Mouse (Mus musculus): ENCODE results near the gene Pla2g7. TPM values are rescaled to one million over a fixed set of nuclear protein-coding genes. Genes with fewer than 3 reads are reported as not detected.

The Pla2g7 gene
- total RNA-seq, 4 experiments from 2014 or later: 83.8 to 107 (median 92.0) TPM

- no peak for DNase-seq (ENCODE audit: low spot score in 2 of 2)
These were observed 12.6 kb downstream of the Pla2g7 start for GRCm38 (mm10) chr17:43580456-43580855.

GRCm38 (mm10) chr17:43581012-43581467, 13.1 kb downstream of the Pla2g7 start:
- DNase-seq (ENCODE audit: low spot score in 2 of 2): no peak

- DNase-seq (ENCODE audit: low spot score in 2 of 2): no peak
These were observed 16.9 kb downstream of the Pla2g7 start for GRCm38 (mm10) chr17:43584771-43585170.

GRCm38 (mm10) chr17:43587278-43587677, 19.4 kb downstream of the Pla2g7 start:
- DNase-seq (ENCODE audit: low spot score in 2 of 2): no peak

- DNase-seq (ENCODE audit: low spot score in 2 of 2): no peak
These were observed 21.9 kb downstream of the Pla2g7 start for GRCm38 (mm10) chr17:43589750-43590149.

- DNase-seq (ENCODE audit: low spot score in 2 of 2): no peak
These were observed 22.6 kb downstream of the Pla2g7 start for GRCm38 (mm10) chr17:43590531-43590930.

- peak in 1 of 2 experiments; percentile 62 for DNase-seq (ENCODE audit: low spot score in 2 of 2)
These were observed 24.7 kb downstream of the Pla2g7 start for GRCm38 (mm10) chr17:43592296-43593291.

- DNase-seq (ENCODE audit: low spot score in 2 of 2): no peak
These were observed 29.8 kb downstream of the Pla2g7 start for GRCm38 (mm10) chr17:43597742-43598141.

- DNase-seq (ENCODE audit: low spot score in 2 of 2): no peak
These were observed 30.8 kb downstream of the Pla2g7 start for GRCm38 (mm10) chr17:43598706-43599105.

- DNase-seq (ENCODE audit: low spot score in 2 of 2): peak in 1 of 2 experiments; percentile 78
These were observed 38.8 kb downstream of the Pla2g7 start for GRCm38 (mm10) chr17:43606704-43607103.

- DNase-seq (ENCODE audit: low spot score in 2 of 2): peak in 1 of 2 experiments; percentile 69
These were observed 43.7 kb downstream of the Pla2g7 start for GRCm38 (mm10) chr17:43611586-43611985.

GRCm38 (mm10) chr17:43612221-43612620, 44.3 kb downstream of the Pla2g7 start:
- no peak for DNase-seq (ENCODE audit: low spot score in 2 of 2)

- DNase-seq (ENCODE audit: low spot score in 2 of 2): no peak
These were observed 51.3 kb downstream of the Pla2g7 start for GRCm38 (mm10) chr17:43619156-43619555.

GRCm38 (mm10) chr17:43622076-43622475, 54.2 kb downstream of the Pla2g7 start:
- DNase-seq (ENCODE audit: low spot score in 2 of 2): no peak

- no peak for DNase-seq (ENCODE audit: low spot score in 2 of 2)
These were observed 60.3 kb downstream of the Pla2g7 start for GRCm38 (mm10) chr17:43628246-43628645.

- DNase-seq (ENCODE audit: low spot score in 2 of 2): no peak
These were observed 61.2 kb downstream of the Pla2g7 start for GRCm38 (mm10) chr17:43629026-43629495.

- DNase-seq (ENCODE audit: low spot score in 2 of 2): no peak
These were observed 61.9 kb downstream of the Pla2g7 start, which contains the start of gene Tdrd6 for GRCm38 (mm10) chr17:43629496-43630426. TSS of gene Tdrd6 (minus strand) at chr17:43630299.

- no peak for DNase-seq (ENCODE audit: low spot score in 2 of 2)
These were observed 62.5 kb downstream of the Pla2g7 start for GRCm38 (mm10) chr17:43630427-43630760.

GRCm38 (mm10) chr17:43637146-43637545, 69.2 kb downstream of the Pla2g7 start:
- DNase-seq (ENCODE audit: low spot score in 2 of 2): no peak

- no peak for DNase-seq (ENCODE audit: low spot score in 2 of 2)
These were observed 72.9 kb downstream of the Pla2g7 start for GRCm38 (mm10) chr17:43640825-43641224.

- no peak for DNase-seq (ENCODE audit: low spot score in 2 of 2)
These were observed 75.3 kb downstream of the Pla2g7 start for GRCm38 (mm10) chr17:43643191-43643590.
